Mouse (Mus musculus) lung, postnatal 0 days (tissue): ENCODE results near the gene Mfsd14a. TPM values are rescaled to one million over a fixed set of nuclear protein-coding genes. Genes with fewer than 3 reads are reported as not detected.
A peak's percentile ranks its signal among the peaks of the same experiment; 100 is the strongest.
"Not testable (repeated sequence)": the region's sequence is repeated elsewhere in the genome, so short reads cannot be mapped to it uniquely, and the experiment has no call there.

Experiments used
- ATAC-seq: fragments of 200-750 bp; cut with Nextera tagmentation; 2 replicates; pipeline ENCODE4 v1.8.0; 2017; ENCODE audit warnings: moderate library complexity
- DNase-seq: peaks from one replicate; pipeline ENCODE4 v3.0.0-alpha.2; 2016; ENCODE audit warnings: low spot score
- H3K27ac ChIP-seq: fragments of 300-500 bp; sonication (generic); 2 replicates; pipeline ENCODE4 v1.5.1; 2014; ENCODE audit warnings: antibody characterized with exemption, mild to moderate bottlenecking, low read length, mixed read lengths
- H3K27me3 ChIP-seq: fragments of 300-500 bp; sonication (generic); replicated peaks from 2 replicates; pipeline ENCODE4 v1.6.1; 2014; ENCODE audit warnings: low read length, mixed read lengths; ENCODE audit not compliant: insufficient read depth
- H3K36me3 ChIP-seq: fragments of 300-500 bp; sonication (generic); 2 replicates; pipeline ENCODE4 v1.6.1; 2014; ENCODE audit warnings: low read length, mixed read lengths; ENCODE audit not compliant: insufficient read depth
- H3K4me1 ChIP-seq: fragments of 300-500 bp; sonication (generic); 2 replicates; pipeline ENCODE4 v1.6.1; 2014; ENCODE audit warnings: antibody characterized with exemption, low read depth, low read length, mixed read lengths; ENCODE audit not compliant: insufficient read depth
- H3K4me2 ChIP-seq: fragments of 300-500 bp; sonication (generic); replicated peaks from 2 replicates; pipeline ENCODE4 v1.6.1; 2014; ENCODE audit warnings: low read depth, mild to moderate bottlenecking, low read length, moderate library complexity, mixed read lengths
- H3K4me3 ChIP-seq: fragments of 300-500 bp; sonication (generic); 2 replicates; pipeline ENCODE4 v1.5.1; 2014; ENCODE audit warnings: low read depth, low read length
- H3K9ac ChIP-seq: fragments of 300-500 bp; sonication (generic); replicated peaks from 2 replicates; pipeline ENCODE4 v1.6.1; 2014; ENCODE audit warnings: low read depth, mild to moderate bottlenecking
- H3K9me3 ChIP-seq: fragments of 300-500 bp; sonication (generic); 2 replicates; pipeline ENCODE4 v1.6.1; 2016; ENCODE audit warnings: low read length, mixed read lengths
- CTCF ChIP-seq: IDR thresholded peaks from 2 replicates; pipeline ENCODE4 v1.5.1; 2016; ENCODE audit warnings: antibody characterized with exemption, mild to moderate bottlenecking
- EP300 ChIP-seq: IDR thresholded peaks from 2 replicates; pipeline ENCODE4 v1.6.1; 2016; ENCODE audit warnings: antibody characterized with exemption, mild to moderate bottlenecking, control low read depth
- WGBS: fragments of 180-500 bp; shearing (Covaris S2); extraction: QIAGEN DNeasy Blood & Tissue Kit; methylation state at CpG from one replicate; pipeline ENCODE4 v1.1.7; 2014; 5-methylcytosine and 5-hydroxymethylcytosine counted together
- polyA plus RNA-seq: library from polyadenylated mRNA; unstranded; fragments of >200 nt; fragmentation: Nextera tagmentation; extraction: Ambion mirVana; gene quantifications from 2 replicates; pipeline ENCODE4 v1.2.1, GENCODE M21; 2015

The Mfsd14a gene
- polyA plus RNA-seq, 1 experiment from 2014 or later: 70.4 TPM

GRCm38 (mm10) chr3:116661870-116662414 lies 535 bp downstream of the Mfsd14a start:
- WGBS: under 1% methylated on average over 37 of the region's 68 CpGs
- peak overlapping the region; percentile 95 for H3K27ac ChIP-seq
- DNase-seq (peak; percentile 79), ATAC-seq (peak; percentile 88)
- H3K4me2 ChIP-seq: peak overlapping the region; percentile 68
- H3K9ac ChIP-seq: peak overlapping the region; percentile 82
- no peaks in the 10 kb centered on the region for H3K36me3 ChIP-seq
- peaks cover 7% of the 10 kb centered on the region; the same call in 1 of the 2 replicates for H3K4me1 ChIP-seq
- no peaks in the 10 kb centered on the region for H3K27me3 ChIP-seq
- peak overlapping the region; percentile 88 for H3K4me3 ChIP-seq
- no peak for TF ChIP-seq CTCF
- TF ChIP-seq EP300: no peak
- no peaks in the 10 kb centered on the region for H3K9me3 ChIP-seq

GRCm38 (mm10) chr3:116661288-116661869 lies 1.1 kb downstream of the Mfsd14a start:
- no peak for TF ChIP-seq EP300
- no peak for TF ChIP-seq CTCF
- Histone ChIP-seq H3K27ac (peak overlapping the region; percentile 95), H3K4me1 (peaks cover 12% of the 10 kb centered on the region; the same call in 1 of the 2 replicates), H3K9me3 (no peaks in the 10 kb centered on the region), H3K36me3 (no peaks in the 10 kb centered on the region), H3K27me3 (no peaks in the 10 kb centered on the region), H3K4me2 (peak overlapping the region; percentile 68), H3K4me3 (peak overlapping the region; percentile 88), H3K9ac (peak overlapping the region; percentile 82)
- no peak for ATAC-seq
- 4% methylated on average over 16 of the region's 16 CpGs for WGBS
- no peak for DNase-seq

DNA sequence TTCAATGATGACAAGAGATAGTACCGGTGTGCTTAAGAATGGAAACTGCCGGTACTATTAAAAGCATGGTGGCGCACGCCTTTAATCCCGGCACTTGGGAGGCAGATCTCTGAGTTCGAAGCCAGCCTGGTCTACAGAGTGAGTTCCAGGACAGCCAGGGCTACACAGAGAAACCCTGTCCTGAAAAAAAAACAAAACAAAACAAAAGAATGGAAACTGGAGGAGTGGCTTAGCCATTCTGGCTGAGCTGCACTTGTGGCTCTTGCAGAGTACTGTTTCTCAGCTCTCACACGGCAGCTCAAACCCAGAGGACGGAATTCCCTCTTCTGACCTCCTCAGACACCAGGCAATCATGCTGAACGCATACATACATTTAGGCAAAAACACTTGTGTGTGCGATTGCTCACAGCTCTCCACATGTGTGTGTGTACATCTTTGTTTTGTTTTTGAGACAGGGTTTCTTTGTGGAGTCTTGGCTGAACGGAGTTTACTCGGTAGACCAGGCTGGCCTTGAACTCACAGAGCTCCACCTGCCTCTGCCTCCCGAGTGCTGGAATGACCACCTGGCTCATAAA lies 2.5 kb downstream of the Mfsd14a start:
- ATAC-seq: no peak
- Histone ChIP-seq H3K27ac (no peak overlapping the region), H3K9ac (no peak overlapping the region), H3K4me2 (no peak overlapping the region), H3K4me3 (no peak overlapping the region), H3K27me3 (no peaks in the 10 kb centered on the region), H3K9me3 (no peaks in the 10 kb centered on the region), H3K4me1 (peaks cover 12% of the 10 kb centered on the region; the same call in 1 of the 2 replicates), H3K36me3 (no peaks in the 10 kb centered on the region)
- TF ChIP-seq CTCF: no peak
- no peak for TF ChIP-seq EP300
- 70% methylated on average over 13 of the region's 13 CpGs for WGBS
- DNase-seq: no peak

DNA sequence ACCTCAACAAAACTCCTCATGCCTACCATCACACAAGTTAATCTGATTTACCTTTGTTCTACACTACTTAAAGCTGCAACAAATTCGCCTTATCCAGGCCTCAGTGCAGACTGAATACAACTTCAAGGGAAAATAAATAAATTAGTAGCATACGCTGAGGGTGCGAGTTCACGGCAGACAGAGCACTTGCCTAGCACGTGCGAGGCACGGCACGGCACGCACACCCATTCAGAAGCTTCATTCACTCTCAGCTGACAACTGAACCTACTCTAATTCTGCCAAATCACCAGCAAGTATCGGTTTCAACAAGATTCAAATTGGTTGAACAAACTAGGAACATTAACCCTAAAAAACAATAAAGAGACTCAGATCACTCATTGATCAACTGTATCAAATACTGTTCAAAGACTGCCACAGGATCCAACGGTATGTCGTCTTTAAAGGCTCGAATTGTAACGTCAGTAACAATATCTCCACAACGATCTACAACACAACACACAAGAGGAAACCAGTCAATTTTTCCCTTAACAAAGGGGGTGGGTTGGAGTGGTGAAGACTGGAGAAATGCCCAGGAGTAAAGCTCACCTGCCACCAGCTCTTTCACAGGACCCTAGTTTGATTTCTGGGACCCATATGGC lies 3.4 kb downstream of the Mfsd14a start:
- 75% methylated on average over 15 of the region's 15 CpGs for WGBS
- no peak overlapping the region for H3K9ac ChIP-seq
- no peak overlapping the region for H3K4me2 ChIP-seq
- H3K27me3 ChIP-seq: no peaks in the 10 kb centered on the region
- H3K27ac ChIP-seq: no peak overlapping the region
- no peak overlapping the region for H3K4me3 ChIP-seq
- DNase-seq (no peak), ATAC-seq (no peak)
- TF ChIP-seq EP300 (no peak), CTCF (no peak)
- peaks cover 12% of the 10 kb centered on the region; the same call in 1 of the 2 replicates for H3K4me1 ChIP-seq
- H3K9me3 ChIP-seq: no peaks in the 10 kb centered on the region
- H3K36me3 ChIP-seq: no peaks in the 10 kb centered on the region

DNA sequence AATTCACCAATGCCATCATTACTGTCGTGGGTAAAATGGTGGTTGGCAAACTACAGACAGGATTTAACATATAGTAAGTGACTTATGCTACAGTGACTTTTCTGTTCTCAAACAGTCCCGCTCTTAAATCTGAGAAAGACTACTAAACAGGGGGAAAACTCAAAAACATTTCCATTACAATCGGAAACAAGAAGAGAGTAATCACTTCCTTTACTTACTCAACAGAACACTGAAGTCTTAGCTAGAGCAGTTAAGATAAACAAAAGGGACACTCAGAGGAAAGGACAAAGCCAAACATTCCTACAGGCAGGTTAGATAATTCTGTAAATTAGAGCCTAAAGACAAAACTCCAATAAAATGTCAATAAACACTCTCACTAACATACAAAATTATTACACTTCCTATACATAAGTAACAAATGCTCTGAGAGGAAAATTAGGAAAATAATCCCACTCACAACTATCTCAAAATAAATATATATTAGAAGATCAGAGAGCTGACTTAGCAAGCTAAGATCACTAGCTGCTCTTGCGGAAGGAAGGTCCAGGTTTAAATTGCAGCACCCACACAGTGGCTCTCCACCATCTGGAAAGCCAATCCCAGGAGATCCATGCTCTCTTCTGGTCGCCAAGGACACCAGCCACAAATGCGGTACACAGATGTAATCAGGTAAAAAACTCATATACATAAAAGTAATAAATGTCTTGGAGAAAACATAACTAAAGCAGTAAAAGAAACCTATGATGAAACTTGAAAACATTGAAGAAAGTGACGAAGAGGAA lies 6.1 kb downstream of the Mfsd14a start:
- Histone ChIP-seq H3K27ac (no peak overlapping the region), H3K4me2 (no peak overlapping the region), H3K36me3 (no peaks in the 10 kb centered on the region), H3K4me3 (no peak overlapping the region), H3K9ac (no peak overlapping the region), H3K9me3 (no peaks in the 10 kb centered on the region), H3K27me3 (no peaks in the 10 kb centered on the region), H3K4me1 (peaks cover 14% of the 10 kb centered on the region; the same call in 1 of the 2 replicates)
- DNase-seq (peak; percentile 31), ATAC-seq (no peak)
- TF ChIP-seq EP300: no peak
- TF ChIP-seq CTCF: no peak
- 58% methylated on average over 7 of the region's 7 CpGs for WGBS

DNA sequence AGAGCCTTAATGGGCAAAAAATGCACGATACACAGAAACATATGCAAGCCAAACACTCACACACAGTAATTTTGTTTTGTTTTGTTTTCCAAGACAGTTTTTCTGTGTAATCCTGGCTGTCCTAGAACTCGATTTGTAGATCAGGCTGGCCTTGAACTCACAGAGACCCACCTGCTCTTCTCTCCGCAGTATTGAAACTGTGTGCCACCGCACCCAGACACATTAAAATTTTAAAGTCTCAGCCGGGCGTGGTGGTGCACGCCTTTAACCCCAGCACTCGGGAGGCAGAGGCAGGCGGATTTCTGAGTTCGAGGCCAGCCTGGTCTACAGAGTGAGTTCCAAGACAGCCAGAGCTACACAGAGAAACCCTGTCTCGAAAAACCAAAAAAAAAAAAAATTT lies 8.4 kb downstream of the Mfsd14a start:
- 91% methylated on average over 11 of the region's 11 CpGs for WGBS
- H3K27ac ChIP-seq, H3K36me3 ChIP-seq, H3K9ac ChIP-seq, H3K4me3 ChIP-seq, ATAC-seq, H3K9me3 ChIP-seq, DNase-seq, H3K4me2 ChIP-seq, H3K27me3 ChIP-seq: not testable (repeated sequence)
- peaks cover 14% of the 10 kb centered on the region; the same call in 1 of the 2 replicates for H3K4me1 ChIP-seq
